Mouse (Mus musculus): ENCODE measurements around the gene Tob1.
A peak's percentile ranks its signal among the peaks of the same experiment; 100 is the strongest.

The Tob1 gene

DNA sequence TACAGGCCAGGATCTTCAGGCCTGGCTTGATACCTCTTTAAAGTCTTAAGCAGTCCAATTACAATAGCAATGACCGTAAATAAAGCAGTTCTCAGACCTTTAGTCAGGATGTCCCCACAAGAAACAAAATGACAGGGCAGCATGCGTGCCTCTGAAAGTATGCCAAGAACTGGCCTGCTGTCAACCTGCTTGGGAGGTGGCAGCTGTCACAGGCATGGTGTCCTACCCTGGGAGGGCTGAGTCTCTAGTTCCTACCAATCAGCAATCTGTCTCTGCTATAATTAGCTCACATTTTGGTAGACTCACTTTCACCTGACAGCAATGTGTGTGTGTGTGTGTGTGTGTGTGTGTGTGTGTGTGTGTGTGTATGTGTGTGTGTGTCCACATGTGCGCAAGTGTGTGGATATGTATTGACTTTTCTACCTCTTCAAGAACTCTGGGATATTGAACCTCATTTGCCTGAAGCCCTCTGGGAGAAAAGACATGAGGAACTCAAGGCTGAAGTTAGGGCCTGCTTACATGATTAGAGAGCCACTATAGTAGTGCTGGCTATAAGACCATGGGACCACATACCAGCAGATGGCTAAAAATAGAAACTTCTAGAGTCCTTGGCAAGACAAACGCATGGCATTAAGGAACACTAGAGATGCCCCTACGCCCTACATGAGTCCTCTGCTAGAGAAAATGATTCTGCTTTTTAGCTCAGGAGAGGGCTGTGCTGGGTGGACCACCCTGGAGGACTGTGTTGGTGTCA lies 18.1 kb downstream of the Tob1 start:
- DNase-seq (ENCODE audit: low spot score): no peak

DNA sequence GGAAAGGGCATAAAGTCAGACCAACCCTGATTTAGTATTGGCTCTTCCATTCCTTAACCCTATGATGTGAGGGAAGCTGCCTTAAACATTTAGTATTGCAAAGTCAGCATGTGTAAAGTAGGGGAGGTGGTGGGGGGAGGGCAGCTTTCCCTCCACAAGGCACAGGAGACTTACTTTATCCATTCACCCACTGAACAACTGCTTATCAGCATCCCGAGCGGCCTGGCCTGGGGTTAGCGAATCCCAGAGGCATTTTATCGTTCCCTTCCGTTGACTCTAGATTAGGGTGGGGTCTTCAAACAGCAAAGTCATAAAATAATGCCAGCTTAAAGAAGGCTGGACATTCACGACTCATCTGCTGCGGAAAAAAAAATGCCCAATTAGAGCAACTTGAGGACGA lies 19.0 kb downstream of the Tob1 start:
- DNase-seq (ENCODE audit: low spot score): no peak

DNA sequence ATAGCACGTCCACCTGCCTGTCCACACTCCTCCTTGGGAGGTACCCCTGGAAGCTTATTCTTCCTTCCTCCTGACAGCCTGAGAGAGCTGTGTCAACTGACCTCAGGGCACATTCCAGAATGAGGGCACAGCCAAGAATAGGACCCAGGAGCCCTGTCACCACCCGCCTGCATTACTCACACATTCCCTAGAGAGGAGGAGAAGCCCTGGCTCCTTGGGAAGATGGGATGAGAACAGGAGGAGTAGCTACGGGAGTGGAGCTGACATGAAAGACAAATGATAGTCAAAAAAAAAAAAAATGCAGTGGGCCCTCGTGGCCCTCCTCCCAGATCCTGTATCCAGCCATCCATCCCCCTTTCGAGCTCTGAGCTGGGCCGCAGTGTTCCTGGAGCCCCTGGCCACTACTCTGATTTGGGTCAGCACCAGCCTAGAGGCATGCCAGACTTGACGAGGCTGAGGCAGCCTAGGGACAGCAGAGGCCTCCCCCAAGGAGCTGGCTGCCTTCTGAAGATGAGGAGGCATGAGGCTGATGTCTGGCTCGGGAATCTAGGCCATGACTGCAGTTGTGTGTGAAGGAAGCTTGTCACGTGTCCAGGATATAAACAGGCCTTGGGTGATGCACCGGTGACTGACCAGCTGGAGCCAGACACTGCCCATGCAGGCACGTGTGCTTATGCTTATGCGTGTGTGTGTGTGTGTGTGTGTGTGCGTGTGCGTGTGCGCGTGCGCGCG lies 20.7 kb downstream of the Tob1 start:
- no peak for DNase-seq (ENCODE audit: low spot score)

DNA sequence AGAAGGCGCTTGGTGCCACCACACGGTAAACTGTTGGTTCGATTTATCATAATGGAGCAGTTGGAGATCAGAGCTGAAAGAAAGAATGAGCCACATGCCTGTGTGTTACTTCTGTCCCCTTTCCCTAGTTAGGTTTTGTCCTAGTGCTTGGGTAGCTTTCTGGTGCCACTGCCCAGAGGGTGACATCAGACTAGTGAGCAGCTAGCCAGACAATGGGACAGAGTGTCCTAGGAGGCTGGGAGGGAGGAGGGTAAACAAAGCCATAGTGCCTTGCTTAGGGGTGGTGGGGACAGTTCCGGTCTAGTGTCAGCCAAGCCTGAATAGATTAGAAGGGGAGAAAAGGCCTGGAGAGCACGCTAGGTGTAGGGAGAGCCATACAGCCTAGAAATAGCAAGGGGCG lies 22.2 kb downstream of the Tob1 start:
- DNase-seq (ENCODE audit: low spot score): no peak

DNA sequence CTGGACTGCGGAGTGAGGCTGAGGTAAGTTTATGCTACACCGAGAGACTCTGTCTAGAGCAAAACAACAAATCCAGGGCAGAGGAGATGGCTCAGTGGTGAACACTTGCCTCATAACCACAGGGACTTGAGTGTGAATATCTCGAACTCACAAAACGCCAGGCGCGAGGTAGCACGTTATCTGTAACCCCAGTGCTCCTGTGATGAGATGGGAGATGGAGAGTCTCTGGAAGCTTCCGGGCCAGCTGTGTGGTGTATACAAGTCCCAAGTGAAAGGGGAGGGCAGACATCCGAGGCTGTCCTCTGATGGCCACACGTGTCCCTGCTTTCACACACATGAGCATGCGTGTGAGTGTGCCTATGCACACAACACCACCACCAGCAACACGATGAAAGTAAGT lies 23.1 kb downstream of the Tob1 start:
- DNase-seq (ENCODE audit: low spot score): no peak

DNA sequence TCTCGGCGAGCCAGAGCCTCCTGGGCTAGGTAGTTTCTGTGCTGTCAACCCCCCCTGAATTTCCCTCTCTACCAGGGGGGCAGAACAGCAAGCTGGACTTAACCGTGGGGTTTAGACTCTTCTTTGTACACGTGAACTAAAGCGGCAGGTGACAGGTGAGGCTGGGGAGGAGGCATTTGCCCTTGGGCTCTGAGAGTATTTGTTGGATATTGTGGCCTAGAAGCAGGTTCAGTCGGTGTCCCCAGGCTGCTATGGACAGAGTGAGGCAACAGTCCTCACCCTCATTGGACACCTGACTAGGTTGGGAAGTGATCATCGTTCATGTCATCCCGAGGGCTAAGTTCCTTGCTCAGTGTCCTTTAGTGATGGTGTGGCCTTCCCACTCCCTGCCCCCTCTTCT lies 23.6 kb downstream of the Tob1 start:
- no peak for DNase-seq (ENCODE audit: low spot score)

DNA sequence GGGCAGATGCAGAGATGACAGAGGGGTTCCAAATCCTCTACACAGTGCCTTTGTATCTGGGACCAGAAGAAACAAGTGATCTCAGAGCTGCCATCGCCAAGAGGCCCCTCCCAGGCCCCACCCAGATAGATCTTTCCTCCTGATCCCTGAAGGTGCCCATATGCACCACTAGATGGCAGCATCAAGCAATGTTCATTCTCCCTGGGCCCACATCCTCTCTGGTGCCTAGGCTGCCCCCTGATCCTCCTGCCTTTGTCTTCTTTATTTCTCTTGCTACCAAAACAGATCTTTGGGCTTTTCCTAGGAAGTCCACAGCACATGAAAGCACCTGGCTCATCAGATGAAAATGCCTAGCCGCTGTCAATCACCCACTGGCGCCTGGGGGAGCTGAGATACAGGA lies 24.8 kb downstream of the Tob1 start:
- peak; percentile 94 for DNase-seq (ENCODE audit: low spot score)

DNA sequence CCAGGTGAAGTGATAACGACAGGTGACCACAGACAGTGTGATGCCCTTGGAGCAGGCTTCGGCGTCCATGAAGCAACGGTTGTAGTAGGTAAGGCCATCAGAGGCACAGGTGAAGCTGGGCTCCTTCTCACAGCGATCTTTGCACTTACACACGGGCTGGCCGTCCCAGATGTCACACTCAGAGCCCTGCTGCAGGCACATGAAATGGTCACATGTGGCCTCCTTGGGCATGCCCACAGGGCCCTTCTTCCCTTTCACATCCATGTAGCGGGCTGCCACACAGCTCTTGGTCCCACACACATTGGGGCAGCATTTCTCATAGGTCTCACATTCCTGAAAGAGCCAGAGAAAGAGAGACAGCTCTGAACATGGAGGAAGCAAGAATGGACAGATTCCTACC lies 27.5 kb downstream of the Tob1 start:
- DNase-seq (ENCODE audit: low spot score): no peak

DNA sequence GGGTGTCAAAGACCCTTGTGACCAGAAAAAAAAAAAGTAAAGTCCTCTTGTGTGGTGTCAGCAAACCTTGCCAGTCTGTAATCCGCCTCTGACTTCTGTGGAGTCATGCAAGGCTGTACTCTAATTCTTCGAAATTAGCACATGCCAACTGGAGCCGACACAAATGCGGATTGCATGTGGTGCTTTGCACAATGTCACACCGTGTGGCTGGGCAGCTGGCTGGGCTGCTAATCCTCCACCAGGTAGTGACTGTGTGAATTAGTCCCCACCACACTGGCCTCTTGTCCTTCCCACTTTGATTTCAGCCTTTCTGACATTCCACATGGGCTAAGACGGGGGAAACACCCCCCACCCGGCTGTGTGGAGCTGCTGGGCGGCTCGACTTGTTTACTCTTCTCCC lies 28.5 kb downstream of the Tob1 start:
- no peak for DNase-seq (ENCODE audit: low spot score)

DNA sequence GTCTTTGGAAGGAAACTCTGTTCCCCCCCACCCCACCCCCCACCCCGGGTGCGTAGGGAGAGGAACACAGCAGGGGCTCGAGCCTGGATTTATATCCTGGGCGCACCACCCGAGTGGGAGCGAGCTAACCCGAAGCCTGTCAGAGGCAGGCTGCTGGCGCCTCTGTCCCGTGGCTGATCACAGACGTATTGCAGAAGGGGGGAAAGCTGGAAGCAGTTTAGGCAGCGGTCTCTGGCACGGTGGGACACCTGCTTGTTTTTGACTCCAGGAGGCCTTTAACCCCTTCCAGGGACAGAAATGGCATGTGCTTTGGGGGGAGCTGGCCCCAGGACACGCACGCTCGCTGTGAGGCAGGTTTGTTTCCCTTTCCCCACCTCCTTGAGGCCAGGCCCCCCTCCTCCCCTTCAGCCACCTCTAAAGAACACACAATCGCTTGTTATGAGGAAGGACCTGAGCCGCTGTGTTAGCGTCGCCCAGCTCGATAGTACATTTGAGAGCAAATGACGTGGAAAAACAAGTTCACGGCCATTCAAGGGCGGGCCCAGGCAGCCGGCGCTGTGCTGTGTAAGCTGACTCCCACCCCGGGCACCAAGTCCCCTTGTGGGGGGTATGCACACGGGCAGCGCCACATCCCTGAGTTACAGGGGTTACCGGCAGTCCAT lies 31.6 kb downstream of the Tob1 start:
- DNase-seq (ENCODE audit: low spot score): peak; percentile 63

DNA sequence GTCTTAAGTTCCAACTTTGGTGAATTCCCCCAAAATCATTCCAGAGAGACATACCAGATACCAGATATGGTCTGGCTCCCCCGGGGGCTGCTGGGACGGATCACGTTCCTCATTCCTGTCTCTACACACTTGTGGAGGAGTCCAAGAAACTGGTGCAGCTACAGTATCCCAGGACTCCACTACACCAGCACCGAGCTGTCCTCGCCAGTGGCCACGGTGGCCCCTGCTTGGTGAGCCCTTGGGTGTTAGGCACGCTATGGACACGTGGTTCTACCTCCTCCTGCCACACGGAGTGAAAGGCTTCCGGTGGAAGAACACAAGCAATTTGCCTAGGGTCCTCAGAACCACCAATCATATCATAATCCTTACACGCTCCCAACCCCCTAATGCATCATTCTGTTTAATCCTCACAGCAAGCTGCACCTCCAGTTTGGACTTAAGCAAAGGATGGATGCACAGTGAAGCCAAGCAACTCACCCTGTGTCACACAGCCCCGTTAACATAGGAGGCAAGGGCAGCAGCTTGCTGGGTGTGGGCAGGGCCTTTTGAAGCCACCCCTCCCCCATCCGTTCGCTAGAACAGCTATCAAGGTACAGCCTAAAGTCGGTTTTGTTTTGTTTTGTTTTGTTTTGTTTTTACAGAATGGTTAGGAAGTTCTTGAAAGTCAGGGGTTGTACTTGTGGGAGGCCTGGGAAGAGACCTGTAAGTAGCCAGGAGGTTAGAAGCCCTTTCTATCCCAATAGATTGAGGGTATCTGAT lies 32.3 kb downstream of the Tob1 start:
- DNase-seq (ENCODE audit: low spot score): peak; percentile 27

DNA sequence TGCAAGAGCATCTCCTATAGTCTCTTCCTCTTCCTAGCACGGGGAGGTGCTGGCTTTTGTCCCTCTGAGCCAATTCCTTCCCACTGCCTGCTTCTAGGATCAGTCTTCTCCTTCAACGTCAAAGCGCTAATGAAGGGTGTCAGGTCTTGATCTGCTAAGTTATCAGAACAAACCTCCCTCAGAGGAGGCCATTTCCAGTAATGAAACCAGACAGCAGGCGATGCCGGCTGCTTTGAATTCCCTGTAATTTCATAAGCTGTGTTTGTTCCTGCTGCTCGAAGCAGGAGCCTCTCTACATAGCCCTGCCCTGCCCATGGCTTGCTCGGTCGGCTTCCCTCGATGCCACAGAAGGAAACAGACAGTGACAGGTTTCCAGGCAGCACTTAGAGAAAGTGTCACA lies 33.1 kb downstream of the Tob1 start:
- no peak for DNase-seq (ENCODE audit: low spot score)

DNA sequence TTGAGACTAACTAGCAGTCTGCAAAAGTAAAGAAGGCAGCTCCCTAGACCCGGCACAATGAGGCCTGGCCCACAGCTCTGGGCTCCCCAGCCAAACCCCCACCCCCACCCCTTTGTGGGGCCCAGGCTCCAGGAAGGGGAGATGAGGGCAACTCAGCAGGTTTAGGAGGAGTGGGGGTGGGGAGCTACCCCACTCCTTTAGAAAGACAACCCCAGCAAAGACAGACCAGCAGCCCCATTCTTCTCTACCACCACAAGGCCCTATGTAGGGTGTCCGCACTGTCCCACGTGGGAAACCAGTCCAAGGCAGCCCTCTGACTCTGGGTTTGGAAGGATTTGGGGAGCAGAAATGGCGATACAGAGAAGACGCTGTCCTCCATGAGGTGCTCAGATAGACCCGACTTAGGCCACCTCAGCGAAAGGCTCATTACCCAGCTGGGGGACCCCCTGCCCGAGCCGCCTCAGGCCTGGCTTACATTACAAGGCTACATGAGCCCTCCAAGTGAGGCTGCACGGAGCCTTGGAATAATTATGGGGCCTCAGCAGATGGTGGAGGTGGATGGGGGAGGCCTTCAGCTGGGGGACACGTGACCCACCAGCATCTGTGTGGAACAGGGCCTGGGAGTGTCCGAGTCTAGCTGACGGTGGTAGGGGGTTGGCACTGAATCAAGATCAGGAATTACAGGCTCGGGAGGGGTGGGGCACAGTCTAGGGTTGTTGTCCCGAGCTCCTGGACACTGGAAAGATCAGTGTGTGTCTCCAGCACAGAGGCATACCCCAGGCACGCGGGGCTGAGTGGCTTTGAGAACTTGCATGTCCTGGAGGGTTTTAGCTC lies 34.9 kb downstream of the Tob1 start, which contains the start of gene Wfikkn2:
Gene Wfikkn2 (minus strand): TSS at position 51 of the 834 bp plus-strand sequence.
- peak; percentile 76 for DNase-seq (ENCODE audit: low spot score)

DNA sequence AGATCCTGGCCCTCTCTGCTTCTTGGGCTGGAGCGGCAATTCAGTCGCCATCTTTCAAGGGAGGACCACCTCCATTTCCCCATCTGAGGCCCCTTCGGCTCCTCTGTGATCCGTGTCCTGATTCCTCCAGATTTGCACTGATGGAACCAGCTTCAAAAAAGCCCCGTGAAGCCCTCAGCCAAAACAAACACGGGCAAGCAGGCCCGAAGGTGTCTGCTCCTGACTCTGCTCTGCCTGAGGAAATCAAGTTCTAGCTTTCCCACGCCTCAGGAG lies 35.5 kb downstream of the Tob1 start:
- no peak for DNase-seq (ENCODE audit: low spot score)

DNA sequence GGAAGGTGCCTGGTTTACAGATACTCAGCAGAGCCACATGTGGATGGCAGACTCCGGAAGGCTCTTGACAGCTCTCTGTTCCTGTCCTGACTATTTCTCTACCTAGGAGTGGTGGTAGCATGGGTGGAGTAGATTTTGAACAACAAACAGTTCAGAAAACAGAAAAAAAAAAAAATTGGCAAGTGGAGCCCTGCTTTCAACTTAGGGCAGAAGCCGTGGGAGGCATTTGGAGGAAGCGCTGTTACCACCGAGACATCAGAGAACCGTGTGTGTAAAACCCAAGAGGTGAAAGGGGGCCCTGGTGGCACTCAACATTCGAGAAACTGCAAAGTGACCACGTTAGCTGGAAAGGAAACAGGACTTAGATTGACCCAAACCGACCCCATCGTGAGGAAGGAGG lies 41.9 kb downstream of the Tob1 start:
- DNase-seq (ENCODE audit: low spot score): no peak

DNA sequence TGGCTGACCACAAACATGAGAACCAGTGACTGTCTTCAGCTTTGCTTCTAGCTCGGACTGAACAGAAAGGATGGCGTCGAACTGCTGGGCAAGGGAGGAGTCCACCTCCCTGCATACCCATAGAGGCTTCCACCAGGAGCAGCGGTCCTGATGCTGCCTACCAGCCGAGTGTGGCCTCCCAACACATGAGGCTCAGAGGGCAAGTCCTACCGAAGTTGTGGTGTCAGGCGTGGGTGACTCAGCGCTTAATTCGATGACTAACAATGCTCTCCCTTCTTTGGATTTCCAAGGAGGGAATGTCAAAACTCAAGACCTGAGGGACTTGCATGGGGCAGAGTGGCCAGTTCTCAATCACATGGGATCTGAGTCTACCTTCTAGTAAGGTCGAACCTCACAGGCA lies 42.4 kb downstream of the Tob1 start:
- no peak for DNase-seq (ENCODE audit: low spot score)

DNA sequence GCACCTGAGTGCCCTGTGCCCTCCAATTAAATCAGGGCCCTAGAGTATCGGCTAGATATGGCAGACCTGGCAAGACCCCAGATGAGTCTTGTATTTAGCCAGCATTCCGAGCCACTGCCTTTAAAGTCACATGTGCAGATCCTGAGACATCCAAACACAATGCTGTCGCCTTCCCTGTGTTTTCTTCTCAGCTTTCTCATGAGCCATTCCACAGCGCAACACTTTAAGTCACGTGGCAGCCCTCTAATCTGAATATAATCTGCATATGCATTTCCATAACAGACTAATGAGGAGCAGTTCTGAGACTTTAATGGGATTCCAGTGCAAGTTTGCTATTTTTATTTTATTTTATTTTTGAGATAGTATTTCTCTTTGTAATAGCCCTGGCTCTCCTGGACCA lies 44.5 kb downstream of the Tob1 start:
- DNase-seq (ENCODE audit: low spot score): no peak

DNA sequence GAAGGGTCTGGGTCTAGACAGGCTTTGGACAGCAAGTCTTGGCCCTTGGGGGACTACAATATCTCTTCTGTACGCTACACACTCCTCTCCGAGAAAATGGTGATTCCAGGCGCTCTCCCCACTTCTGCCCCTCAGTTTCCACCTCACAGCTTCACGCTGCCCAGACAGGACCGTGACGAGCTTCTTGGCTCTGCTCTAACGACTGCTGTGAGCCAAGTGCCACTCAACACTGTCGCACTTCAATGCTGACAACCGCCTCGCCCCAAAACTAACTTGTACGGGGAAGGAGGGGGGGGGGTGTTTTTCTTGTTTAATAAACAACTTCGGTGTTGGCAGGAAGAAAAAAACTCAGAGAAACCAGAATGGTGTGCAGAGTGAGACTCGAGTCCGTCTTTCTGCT lies 46.7 kb downstream of the Tob1 start:
- DNase-seq (ENCODE audit: low spot score): no peak

DNA sequence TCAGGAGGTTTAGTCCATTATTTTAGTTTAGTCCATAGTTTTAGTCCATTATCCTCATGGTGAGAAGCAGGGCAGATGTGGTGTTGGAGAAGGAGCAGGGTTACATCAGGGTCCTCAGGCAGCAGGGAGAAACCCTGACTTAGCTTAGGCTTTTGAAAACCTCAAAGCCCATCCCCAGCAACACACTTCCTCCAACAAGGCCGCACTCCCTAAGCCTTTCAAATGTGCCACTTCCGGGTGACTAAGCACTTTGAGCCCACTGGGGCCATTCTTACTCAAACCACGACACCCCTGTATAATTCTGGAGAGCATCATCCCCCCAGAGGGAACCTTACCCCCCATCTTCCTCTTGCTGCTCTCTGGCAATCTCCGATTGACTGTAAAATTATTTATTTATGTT lies 48.6 kb downstream of the Tob1 start:
- no peak for DNase-seq (ENCODE audit: low spot score)

DNA sequence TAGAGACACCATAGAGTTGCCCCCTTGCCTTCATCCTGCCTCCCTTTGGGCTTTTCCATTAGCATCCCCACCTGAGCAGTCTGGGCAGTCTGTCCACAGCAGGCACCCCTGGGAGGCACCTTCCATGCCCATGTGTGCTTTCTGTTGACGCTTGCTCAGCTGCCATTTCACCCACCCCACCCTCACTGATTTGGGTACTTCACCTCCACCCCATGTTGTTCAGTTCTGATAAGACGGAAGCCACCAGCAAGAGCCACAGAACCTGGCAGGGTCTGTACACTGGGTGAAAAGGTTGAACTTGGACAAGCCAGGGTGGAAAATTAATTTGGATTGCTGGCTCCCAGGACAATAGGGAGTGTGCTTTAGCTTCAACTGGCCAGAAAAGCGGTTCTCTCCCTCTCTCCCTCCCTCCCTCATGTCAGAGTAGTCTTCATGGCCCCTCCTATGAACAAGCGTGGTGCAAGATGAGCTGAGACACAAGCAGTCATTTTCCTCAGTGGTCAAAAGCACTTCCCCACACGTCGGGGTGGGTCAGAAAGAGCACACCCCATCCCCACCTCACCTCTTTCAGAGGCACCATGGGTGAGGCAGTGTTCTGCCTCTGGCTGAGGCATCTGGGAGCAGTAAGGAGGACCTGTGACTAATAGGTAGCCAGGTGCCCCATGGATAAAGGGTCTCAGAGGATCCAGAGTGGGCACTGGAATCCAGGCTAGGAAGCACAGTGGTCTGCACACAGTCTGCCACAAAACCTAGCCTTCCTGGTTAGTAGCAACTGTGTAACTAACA lies 50.5 kb downstream of the Tob1 start:
- DNase-seq (ENCODE audit: low spot score): no peak
